Mouse (Mus musculus): ENCODE results near the gene Cdk12. TPM values are rescaled to one million over a fixed set of nuclear protein-coding genes. Genes with fewer than 3 reads are reported as not detected.

The Cdk12 gene
- polyA plus RNA-seq, 1 experiment = 12.4 TPM

GRCm38 (mm10) chr11:98319944-98320343 is 117.1 kb downstream of the Cdk12 start:
- Histone ChIP-seq H3K4me1 (ENCODE audit: control insufficient read depth, insufficient read depth, insufficient read length) (no peaks in the 10 kb centered on the region), H3K4me3 (ENCODE audit: extremely low read depth, insufficient read depth, insufficient read length) (no peak overlapping the region), H3K36me3 (ENCODE audit: control insufficient read depth, insufficient read depth, low read length) (no peaks in the 10 kb centered on the region), H3K27ac (ENCODE audit: insufficient read depth, low read length) (no peak overlapping the region), H3K27me3 (ENCODE audit: control insufficient read depth, insufficient read depth, low read length) (peaks cover 36% of the 10 kb centered on the region)
- no peak for DNase-seq (ENCODE audit: low read depth in 1 of 2, low spot score in 2 of 2)
- no peak for TF ChIP-seq CTCF (IDR thresholded peaks at IDR 0.05; ENCODE audit: extremely low read depth, insufficient read depth, insufficient read length, insufficient replicate concordance)
- TF ChIP-seq POLR2A (IDR thresholded peaks at IDR 0.05; ENCODE audit: low read depth, low read length) = no peak
- 17% methylated on average over 2 of the region's 2 CpGs for WGBS

GRCm38 (mm10) chr11:98320381-98320780 is 117.5 kb downstream of the Cdk12 start:
- Histone ChIP-seq H3K27ac (ENCODE audit: insufficient read depth, low read length) (no peak overlapping the region), H3K27me3 (ENCODE audit: control insufficient read depth, insufficient read depth, low read length) (peaks cover 38% of the 10 kb centered on the region), H3K4me3 (ENCODE audit: extremely low read depth, insufficient read depth, insufficient read length) (no peak overlapping the region), H3K4me1 (ENCODE audit: control insufficient read depth, insufficient read depth, insufficient read length) (no peaks in the 10 kb centered on the region), H3K36me3 (ENCODE audit: control insufficient read depth, insufficient read depth, low read length) (no peaks in the 10 kb centered on the region)
- TF ChIP-seq CTCF (IDR thresholded peaks at IDR 0.05; ENCODE audit: extremely low read depth, insufficient read depth, insufficient read length, insufficient replicate concordance) = no peak
- TF ChIP-seq POLR2A (IDR thresholded peaks at IDR 0.05; ENCODE audit: low read depth, low read length) = no peak
- WGBS = 16% methylated on average over 12 of the region's 12 CpGs
- no peak for DNase-seq (ENCODE audit: low read depth in 1 of 2, low spot score in 2 of 2)

- DNase-seq (ENCODE audit: low read depth in 1 of 2, low spot score in 2 of 2) = no peak
- Histone ChIP-seq H3K27me3 (ENCODE audit: control insufficient read depth, insufficient read depth, low read length) (peaks cover 43% of the 10 kb centered on the region), H3K36me3 (ENCODE audit: control insufficient read depth, insufficient read depth, low read length) (no peaks in the 10 kb centered on the region), H3K27ac (ENCODE audit: insufficient read depth, low read length) (no peak overlapping the region), H3K4me3 (ENCODE audit: extremely low read depth, insufficient read depth, insufficient read length) (no peak overlapping the region), H3K4me1 (ENCODE audit: control insufficient read depth, insufficient read depth, insufficient read length) (no peaks in the 10 kb centered on the region)
- WGBS = 5% methylated on average over 30 of the region's 30 CpGs
- TF ChIP-seq POLR2A (IDR thresholded peaks at IDR 0.05; ENCODE audit: low read depth, low read length) (no peak), CTCF (IDR thresholded peaks at IDR 0.05; ENCODE audit: extremely low read depth, insufficient read depth, insufficient read length, insufficient replicate concordance) (no peak)
These were observed 118.2 kb downstream of the Cdk12 start for GRCm38 (mm10) chr11:98320806-98321676.

DNA sequence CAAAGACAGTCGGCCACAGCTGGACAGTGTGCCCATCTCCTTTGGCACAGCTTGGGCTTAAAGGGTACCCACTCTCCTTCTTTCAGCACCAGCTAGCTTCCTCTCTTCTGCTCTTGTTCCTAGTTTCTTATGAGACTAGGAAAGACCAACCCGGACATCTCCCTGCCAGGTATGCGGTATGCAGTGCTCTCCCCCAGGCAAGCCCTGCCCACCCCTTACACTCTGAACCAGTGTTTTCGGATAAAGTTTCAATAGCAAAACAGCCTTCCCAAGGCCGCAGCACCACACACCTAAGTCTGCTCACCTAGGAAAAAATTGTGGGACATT is 118.8 kb downstream of the Cdk12 start:
- no peak overlapping the region for H3K4me3 ChIP-seq (ENCODE audit: extremely low read depth, insufficient read depth, insufficient read length)
- DNase-seq (ENCODE audit: low read depth in 1 of 2, low spot score in 2 of 2) = no peak
- no peaks in the 10 kb centered on the region for H3K36me3 ChIP-seq (ENCODE audit: control insufficient read depth, insufficient read depth, low read length)
- H3K27ac ChIP-seq (ENCODE audit: insufficient read depth, low read length) = no peak overlapping the region
- H3K27me3 ChIP-seq (ENCODE audit: control insufficient read depth, insufficient read depth, low read length) = peaks cover 46% of the 10 kb centered on the region
- 10% methylated on average over 5 of the region's 5 CpGs for WGBS
- H3K4me1 ChIP-seq (ENCODE audit: control insufficient read depth, insufficient read depth, insufficient read length) = 0 out of 2 replicates have a peak, but pooled peaks cover under 1% of the 10 kb centered on the region
- TF ChIP-seq POLR2A (IDR thresholded peaks at IDR 0.05; ENCODE audit: low read depth, low read length) (no peak), CTCF (IDR thresholded peaks at IDR 0.05; ENCODE audit: extremely low read depth, insufficient read depth, insufficient read length, insufficient replicate concordance) (no peak)

DNA sequence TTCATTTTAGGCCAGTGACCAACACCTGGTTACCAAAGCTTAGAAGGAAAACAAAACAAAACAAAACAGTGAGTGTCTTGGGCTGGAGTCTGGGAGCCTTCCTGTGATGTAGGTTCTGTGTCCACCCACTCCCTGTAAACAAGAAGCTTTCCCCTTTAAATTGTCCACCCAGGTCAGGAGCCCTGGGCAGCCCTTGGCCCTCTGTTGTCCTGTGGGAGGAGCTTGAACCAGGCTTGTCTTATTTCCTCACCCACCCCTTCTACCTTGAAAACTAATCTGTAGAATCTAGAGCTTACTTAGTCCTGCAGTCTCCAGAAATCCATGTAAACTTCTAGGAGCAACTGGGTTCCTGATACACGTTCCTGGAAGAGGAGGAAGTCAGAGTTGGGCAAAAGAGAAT is 119.3 kb downstream of the Cdk12 start:
- peaks cover 51% of the 10 kb centered on the region for H3K27me3 ChIP-seq (ENCODE audit: control insufficient read depth, insufficient read depth, low read length)
- H3K4me1 ChIP-seq (ENCODE audit: control insufficient read depth, insufficient read depth, insufficient read length) = peaks cover 6% of the 10 kb centered on the region
- no peaks in the 10 kb centered on the region for H3K36me3 ChIP-seq (ENCODE audit: control insufficient read depth, insufficient read depth, low read length)
- H3K27ac ChIP-seq (ENCODE audit: insufficient read depth, low read length) = no peak overlapping the region
- no peak overlapping the region for H3K4me3 ChIP-seq (ENCODE audit: extremely low read depth, insufficient read depth, insufficient read length)
- no peak for DNase-seq (ENCODE audit: low read depth in 1 of 2, low spot score in 2 of 2)
- WGBS = 0% methylated on average over 1 of the region's 1 CpGs
- TF ChIP-seq POLR2A (IDR thresholded peaks at IDR 0.05; ENCODE audit: low read depth, low read length) = no peak
- TF ChIP-seq CTCF (IDR thresholded peaks at IDR 0.05; ENCODE audit: extremely low read depth, insufficient read depth, insufficient read length, insufficient replicate concordance) = no peak

DNA sequence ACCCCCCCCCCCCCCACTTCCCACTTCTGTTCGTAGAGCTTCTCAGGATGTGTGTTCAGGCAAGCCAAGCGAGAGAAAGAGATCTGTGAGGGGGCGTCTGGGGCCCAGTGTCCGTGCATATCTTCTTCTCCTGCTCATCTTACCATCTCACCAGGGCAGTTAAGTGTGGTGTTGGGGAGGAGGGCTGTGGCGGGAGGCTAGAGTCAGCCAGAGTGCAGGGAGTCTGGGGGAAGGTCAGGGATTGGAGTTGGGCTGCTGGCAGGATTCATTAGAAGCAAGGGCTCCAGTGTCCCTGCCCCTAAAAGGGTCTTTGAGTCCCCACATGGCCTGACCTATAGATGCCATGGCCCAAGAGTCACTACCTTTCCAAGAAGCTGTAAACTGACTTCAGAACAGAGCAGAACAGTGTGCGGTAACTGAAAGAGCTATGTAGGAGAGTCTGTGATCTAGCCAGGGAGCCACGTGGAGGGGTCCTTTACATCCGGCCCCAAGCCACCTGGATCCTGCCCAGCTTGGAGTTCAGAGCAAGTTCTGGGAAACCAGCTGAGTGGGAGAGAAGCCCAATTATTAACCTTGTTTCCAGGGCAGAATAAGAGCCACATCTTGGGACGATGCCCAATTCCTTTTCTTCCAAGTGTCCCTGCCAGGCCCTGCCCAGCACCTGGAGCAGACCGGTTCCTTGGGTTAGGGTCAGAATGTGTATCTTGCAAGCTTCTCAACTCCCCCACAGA is 120.4 kb downstream of the Cdk12 start:
- H3K4me1 ChIP-seq (ENCODE audit: control insufficient read depth, insufficient read depth, insufficient read length) = peaks cover 15% of the 10 kb centered on the region
- DNase-seq (ENCODE audit: low read depth in 1 of 2, low spot score in 2 of 2) = no peak
- 12% methylated on average over 10 of the region's 10 CpGs for WGBS
- no peak overlapping the region for H3K4me3 ChIP-seq (ENCODE audit: extremely low read depth, insufficient read depth, insufficient read length)
- peaks cover 57% of the 10 kb centered on the region for H3K27me3 ChIP-seq (ENCODE audit: control insufficient read depth, insufficient read depth, low read length)
- H3K36me3 ChIP-seq (ENCODE audit: control insufficient read depth, insufficient read depth, low read length) = no peaks in the 10 kb centered on the region
- H3K27ac ChIP-seq (ENCODE audit: insufficient read depth, low read length) = no peak overlapping the region
- TF ChIP-seq POLR2A (IDR thresholded peaks at IDR 0.05; ENCODE audit: low read depth, low read length) = no peak
- TF ChIP-seq CTCF (IDR thresholded peaks at IDR 0.05; ENCODE audit: extremely low read depth, insufficient read depth, insufficient read length, insufficient replicate concordance) = no peak
